Mouse (Mus musculus) liver, postnatal 0 days (tissue): ENCODE results near the gene Tbck. TPM values are rescaled to one million over a fixed set of nuclear protein-coding genes. Genes with fewer than 3 reads are reported as not detected.

ENCODE experiments used
- ATAC-seq: fragments of 200-750 bp; cut with Nextera tagmentation; 2 replicates; pipeline ENCODE4 v1.8.0; 2017; ENCODE audit warnings: mild to moderate bottlenecking, moderate library complexity
- DNase-seq: peaks from one replicate; pipeline ENCODE4 v3.0.0-alpha.2; 2016
- H3K27ac ChIP-seq: fragments of 300-500 bp; sonication (generic); 2 replicates; pipeline ENCODE4 v1.5.1; 2014; ENCODE audit warnings: antibody characterized with exemption, moderate library complexity, mild to moderate bottlenecking, low read depth
- H3K27me3 ChIP-seq: fragments of 300-500 bp; sonication (generic); 2 replicates; pipeline ENCODE4 v1.6.1; 2014; ENCODE audit warnings: low read length, control low read depth, mixed read lengths; ENCODE audit not compliant: insufficient read depth
- H3K36me3 ChIP-seq: fragments of 300-500 bp; sonication (generic); replicated peaks from 2 replicates; pipeline ENCODE4 v1.6.1; 2014; ENCODE audit warnings: mild to moderate bottlenecking, control low read depth, low read length, moderate library complexity, mixed read lengths; ENCODE audit not compliant: insufficient read depth
- H3K4me1 ChIP-seq: fragments of 300-500 bp; sonication (generic); 2 replicates; pipeline ENCODE4 v1.6.1; 2014; ENCODE audit warnings: antibody characterized with exemption, mild to moderate bottlenecking, control low read depth; ENCODE audit not compliant: insufficient read depth
- H3K4me2 ChIP-seq: fragments of 300-500 bp; sonication (generic); 2 replicates; pipeline ENCODE4 v1.6.1; 2014; ENCODE audit warnings: low read depth, mild to moderate bottlenecking, low read length, moderate library complexity, mixed read lengths
- H3K4me3 ChIP-seq: fragments of 300-500 bp; sonication (generic); 2 replicates; pipeline ENCODE4 v1.5.1; 2014; ENCODE audit warnings: low read depth, low read length
- H3K9ac ChIP-seq: fragments of 300-500 bp; sonication (generic); replicated peaks from 2 replicates; pipeline ENCODE4 v1.6.1; 2014; ENCODE audit warnings: mild to moderate bottlenecking, moderate library complexity
- H3K9me3 ChIP-seq: fragments of 300-500 bp; sonication (generic); 2 replicates; pipeline ENCODE4 v1.6.1; 2016; ENCODE audit warnings: mild to moderate bottlenecking, control low read depth, low read length, mixed read lengths
- CTCF ChIP-seq: sonication (generic); IDR thresholded peaks from 2 replicates; pipeline ENCODE4 v1.5.1; 2016; ENCODE audit warnings: antibody characterized with exemption, low read depth
- EP300 ChIP-seq: IDR thresholded peaks from 2 replicates; pipeline ENCODE4 v1.6.1; 2016; ENCODE audit warnings: antibody characterized with exemption, low read depth, mild to moderate bottlenecking
- WGBS: fragments of 180-500 bp; shearing (Covaris S2); extraction: QIAGEN DNeasy Blood & Tissue Kit; methylation state at CpG from one replicate; pipeline ENCODE4 v1.1.7; 2014; ENCODE audit not compliant: insufficient replicate concordance; 5-methylcytosine and 5-hydroxymethylcytosine counted together
- polyA plus RNA-seq: library from polyadenylated mRNA; unstranded; fragments of >200 nt; fragmentation: Nextera tagmentation; extraction: Ambion mirVana; gene quantifications from 2 replicates; pipeline ENCODE4 v1.2.1, GENCODE M21; 2015

The Tbck gene
- polyA plus RNA-seq, 1 experiment from 2014 or later: 5.0 TPM

DNA sequence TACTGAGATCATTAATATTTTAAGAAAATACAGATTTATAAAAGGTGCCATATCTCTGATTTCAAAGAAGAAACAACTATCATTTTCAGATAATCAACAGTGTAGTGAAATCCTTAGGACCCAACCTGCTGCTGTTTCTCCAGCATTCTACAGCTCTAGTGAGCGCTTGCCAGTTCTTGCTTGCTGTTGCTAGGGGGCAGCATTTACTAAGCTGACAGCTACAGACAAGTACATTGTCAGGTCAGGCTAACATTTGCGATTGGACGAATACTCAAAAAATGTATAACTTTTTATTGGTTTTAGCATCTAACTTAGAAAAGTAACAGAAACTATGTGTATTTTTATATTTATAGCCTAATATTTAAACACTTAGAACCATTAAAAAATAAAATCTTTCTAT, 63.1 kb downstream of the Tbck start:
- H3K9ac ChIP-seq: no peak overlapping the region
- H3K36me3 ChIP-seq: peaks cover 4% of the 10 kb centered on the region; the same call in 1 of the 2 replicates
- TF ChIP-seq EP300: no peak
- peak; percentile 83 for TF ChIP-seq CTCF
- peak; percentile 57; the same call in 1 of the 2 replicates for ATAC-seq
- H3K27me3 ChIP-seq: no peaks in the 10 kb centered on the region
- DNase-seq: peak; percentile 37
- H3K27ac ChIP-seq: no peak overlapping the region
- H3K4me3 ChIP-seq: no peak overlapping the region
- 32% methylated on average over 3 of the region's 3 CpGs for WGBS
- H3K9me3 ChIP-seq: no peaks in the 10 kb centered on the region
- no peak overlapping the region for H3K4me2 ChIP-seq
- H3K4me1 ChIP-seq: no peaks in the 10 kb centered on the region

GRCm38 (mm10) chr3:132747766-132748165, 63.8 kb downstream of the Tbck start:
- DNase-seq (no peak), ATAC-seq (no peak)
- Histone ChIP-seq H3K36me3 (peaks cover 4% of the 10 kb centered on the region), H3K27ac (no peak overlapping the region), H3K9me3 (no peaks in the 10 kb centered on the region), H3K4me1 (no peaks in the 10 kb centered on the region), H3K9ac (no peak overlapping the region), H3K4me2 (no peak overlapping the region), H3K27me3 (no peaks in the 10 kb centered on the region), H3K4me3 (no peak overlapping the region)
- WGBS: 46% methylated on average over 14 of the region's 14 CpGs
- TF ChIP-seq CTCF (no peak), EP300 (no peak)

- Histone ChIP-seq H3K4me2 (no peak overlapping the region), H3K27ac (no peak overlapping the region), H3K4me3 (no peak overlapping the region), H3K9ac (no peak overlapping the region), H3K4me1 (no peaks in the 10 kb centered on the region), H3K9me3 (no peaks in the 10 kb centered on the region), H3K36me3 (peaks cover 2% of the 10 kb centered on the region; the same call in 1 of the 2 replicates), H3K27me3 (no peaks in the 10 kb centered on the region)
- ATAC-seq: no peak
- 77% methylated on average over 3 of the region's 3 CpGs for WGBS
- TF ChIP-seq CTCF (no peak), EP300 (no peak)
- no peak for DNase-seq
Observed at GRCm38 (mm10) chr3:132748750-132749149, 64.8 kb downstream of the Tbck start.

GRCm38 (mm10) chr3:132752772-132753171, 68.8 kb downstream of the Tbck start:
- Histone ChIP-seq H3K9ac (no peak overlapping the region), H3K9me3 (no peaks in the 10 kb centered on the region), H3K4me1 (no peaks in the 10 kb centered on the region), H3K27ac (no peak overlapping the region), H3K36me3 (no peaks in the 10 kb centered on the region; the same call in 1 of the 2 replicates), H3K4me2 (no peak overlapping the region), H3K27me3 (no peaks in the 10 kb centered on the region), H3K4me3 (no peak overlapping the region)
- no peak for TF ChIP-seq CTCF
- TF ChIP-seq EP300: no peak
- WGBS: 55% methylated on average over 4 of the region's 4 CpGs
- ATAC-seq (no peak), DNase-seq (no peak)

DNA sequence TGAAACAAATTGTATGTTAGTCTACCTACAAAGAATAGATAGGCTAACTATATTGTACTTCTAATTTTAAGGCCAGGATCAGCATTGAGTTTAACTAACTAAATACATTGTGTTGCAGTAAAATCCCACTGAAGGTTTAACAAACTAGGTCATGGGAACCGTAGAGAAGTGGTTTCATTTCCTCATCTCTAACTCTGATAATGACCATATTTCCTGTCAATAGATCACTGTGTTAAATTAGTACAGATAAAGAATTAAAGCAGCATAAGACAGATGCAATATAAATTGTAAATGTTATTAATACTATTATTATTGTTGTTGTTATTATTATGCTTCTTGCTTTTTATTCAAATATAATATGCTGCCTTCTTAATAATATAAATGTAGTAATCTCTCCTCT, 72.3 kb downstream of the Tbck start:
- no peaks in the 10 kb centered on the region for H3K27me3 ChIP-seq
- no peaks in the 10 kb centered on the region; the same call in 1 of the 2 replicates for H3K36me3 ChIP-seq
- H3K9me3 ChIP-seq: no peaks in the 10 kb centered on the region
- H3K4me2 ChIP-seq: no peak overlapping the region
- TF ChIP-seq CTCF (no peak), EP300 (no peak)
- ATAC-seq (no peak), DNase-seq (no peak)
- no peak overlapping the region for H3K9ac ChIP-seq
- H3K27ac ChIP-seq: no peak overlapping the region
- H3K4me1 ChIP-seq: no peaks in the 10 kb centered on the region
- WGBS: 29% methylated on average over 1 of the region's 1 CpGs
- H3K4me3 ChIP-seq: no peak overlapping the region

- Histone ChIP-seq H3K9me3 (no peaks in the 10 kb centered on the region), H3K4me2 (no peak overlapping the region), H3K27me3 (no peaks in the 10 kb centered on the region), H3K4me1 (no peaks in the 10 kb centered on the region), H3K36me3 (peaks cover 4% of the 10 kb centered on the region; the same call in 1 of the 2 replicates), H3K4me3 (no peak overlapping the region), H3K9ac (no peak overlapping the region), H3K27ac (no peak overlapping the region)
- ATAC-seq (no peak), DNase-seq (no peak)
- 93% methylated on average over 17 of the region's 17 CpGs for WGBS
- TF ChIP-seq CTCF (no peak), EP300 (no peak)
Observed at GRCm38 (mm10) chr3:132766033-132766726, 82.2 kb downstream of the Tbck start.
